Mouse (Mus musculus) stomach, postnatal 0 days (tissue): Measurements from ENCODE around the gene Sec14l1.

ENCODE experiments used
- CTCF ChIP-seq: IDR thresholded peaks from 2 replicates; pipeline ENCODE4 v1.5.1; 2016; ENCODE audit warnings: antibody characterized with exemption, low read depth, mild to moderate bottlenecking, moderate library complexity
- EP300 ChIP-seq: optimal IDR thresholded peaks from 2 replicates; pipeline ENCODE3; 2016; ENCODE audit warnings: antibody characterized with exemption

DNA sequence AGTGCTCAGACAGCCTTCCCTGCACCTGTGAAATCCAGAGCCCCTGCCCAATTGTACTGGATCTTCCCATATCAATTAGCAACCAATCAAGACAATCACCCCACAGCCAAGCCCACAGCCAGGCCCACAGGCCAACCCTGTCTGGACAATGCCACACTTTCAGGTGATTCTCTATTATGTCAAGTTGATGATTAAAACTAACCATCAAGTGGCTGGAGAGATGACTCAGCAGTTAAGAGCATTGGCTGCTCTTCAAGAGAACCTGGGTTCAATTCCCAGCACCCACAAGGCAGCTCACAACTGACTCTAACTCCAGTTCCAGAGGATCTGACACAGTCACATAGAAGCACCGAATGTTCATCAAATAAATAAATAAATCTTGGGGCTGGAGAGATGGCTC is 46.6 kb upstream of the Sec14l1 start:
- TF ChIP-seq EP300 (no peak), CTCF (no peak)
